Comparison of ENCODE assay signal across 8 mouse cellular contexts in the genomic region with DNA sequence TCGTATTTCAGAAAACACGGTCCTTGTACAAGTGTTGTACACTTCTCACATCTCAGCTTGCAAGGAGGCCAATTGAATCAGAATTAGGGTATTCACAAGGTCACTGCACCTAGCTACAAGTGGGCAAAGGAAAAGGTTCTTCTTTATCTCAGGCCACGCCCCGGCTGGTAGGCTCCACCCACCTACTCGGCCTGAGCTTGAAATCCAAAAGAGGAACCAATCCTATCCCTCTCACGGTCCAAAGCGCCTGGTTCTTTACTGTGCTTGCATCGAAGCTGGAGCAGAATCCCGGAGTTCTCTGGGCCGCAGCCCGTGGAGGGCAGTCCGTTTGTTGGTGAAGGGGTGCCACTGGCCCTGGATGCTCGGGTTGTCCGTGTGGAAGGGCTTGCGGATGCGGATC. TPM values are rescaled to one million over a fixed set of nuclear protein-coding genes. Genes with fewer than 3 reads are reported as not detected.
DNase-seq lines count a peak whose midpoint lies in the region; ATAC-seq and TF ChIP-seq lines count a peak whose summit lies in the region.

Gene Twnk, plus strand, starts transcription at position 220 of the 400 bp plus-strand sequence.

- 12% methylated on average over 16 of the region's 16 CpGs for WGBS in forebrain, embryonic 10.5 days
- WGBS in lung, postnatal 0 days = 11% methylated on average over 16 of the region's 16 CpGs
- WGBS in small intestine, adult 2 months = 7% methylated on average over 16 of the region's 16 CpGs

- no peak for TF ChIP-seq CTCF in C2C12 (IDR thresholded peaks at IDR 0.05; ENCODE audit: control insufficient read depth, insufficient read depth, insufficient read length)
- no peak for TF ChIP-seq CTCF in layer of hippocampus, adult 2 months (conservative IDR thresholded peaks at IDR 0.05)
- no peak for TF ChIP-seq CTCF in lung, postnatal 0 days (IDR thresholded peaks at IDR 0.05)
- TF ChIP-seq CTCF in small intestine, adult 2 months (IDR thresholded peaks at IDR 0.05; ENCODE audit: extremely low read depth, insufficient read length, insufficient replicate concordance, low read depth, low read length) = no peak

- intact Hi-C loops in heart, postnatal 25 days (cut with DNase I) = no loop called here

- H3K79me3 ChIP-seq in C2C12 (ENCODE audit: low read depth) = peaks cover 28% of the 10 kb centered on the region

- H3ac ChIP-seq in C2C12 (ENCODE audit: control insufficient read depth, insufficient read length, low read depth) = peak within 1 kb of the TSS; percentile 82

- no peak for ATAC-seq in lung, postnatal 0 days
- ATAC-seq in frontal cortex, adult (ENCODE audit: low TSS enrichment) = no peak

- peak within 1 kb of the TSS; percentile 82 for H3K9ac ChIP-seq in lung, postnatal 0 days (replicated peaks; ENCODE audit: low read depth)

- peaks cover 52% of the 10 kb centered on the region for H3K79me2 ChIP-seq in C2C12 (ENCODE audit: control insufficient read depth, insufficient read depth)

- H3K4me1 ChIP-seq in forebrain, embryonic 10.5 days = peaks cover 44% of the 10 kb centered on the region
- peaks cover 14% of the 10 kb centered on the region for H3K4me1 ChIP-seq in lung, postnatal 0 days (ENCODE audit: insufficient read depth, low read depth, low read length)
- H3K4me1 ChIP-seq in small intestine, adult 2 months (ENCODE audit: control insufficient read depth, insufficient read depth, insufficient read length, low read length) = peaks cover 21% of the 10 kb centered on the region; the same call in 1 of the 2 replicates

- H3K36me3 ChIP-seq in C2C12 (ENCODE audit: control insufficient read depth, insufficient read depth) = peaks cover 41% of the 10 kb centered on the region
- peaks cover 76% of the 10 kb centered on the region for H3K36me3 ChIP-seq in forebrain, embryonic 10.5 days (replicated peaks)
- H3K36me3 ChIP-seq in lung, postnatal 0 days (ENCODE audit: insufficient read depth, low read length) = no peaks in the 10 kb centered on the region; the same call in 1 of the 2 replicates
- H3K36me3 ChIP-seq in small intestine, adult 2 months (ENCODE audit: control insufficient read depth, insufficient read depth, low read length) = peaks cover 45% of the 10 kb centered on the region

- H3K27ac ChIP-seq in forebrain, embryonic 10.5 days = peak within 1 kb of the TSS; percentile 88
- H3K27ac ChIP-seq in layer of hippocampus, adult 2 months = peak within 1 kb of the TSS; percentile 77
- H3K27ac ChIP-seq in lung, postnatal 0 days (ENCODE audit: low read length) = peak within 1 kb of the TSS; percentile 85
- H3K27ac ChIP-seq in small intestine, adult 2 months (ENCODE audit: insufficient read depth, low read depth, low read length) = peak within 1 kb of the TSS; percentile 87

- no peaks in the 10 kb centered on the region; the same call in 1 of the 2 replicates for H3K9me3 ChIP-seq in forebrain, embryonic 10.5 days
- H3K9me3 ChIP-seq in lung, postnatal 0 days (ENCODE audit: low read length) = no peaks in the 10 kb centered on the region

- TF ChIP-seq POLR2A in small intestine, adult 2 months (IDR thresholded peaks at IDR 0.05; ENCODE audit: low read depth, low read length) = no peak; the same call in 1 of the 2 replicates

- peak within 1 kb of the TSS; percentile 91 for H3K4me3 ChIP-seq in C2C12 (ENCODE audit: insufficient read depth, poor library complexity, severe bottlenecking)
- peak within 1 kb of the TSS; percentile 73 for H3K4me3 ChIP-seq in forebrain, embryonic 10.5 days
- H3K4me3 ChIP-seq in layer of hippocampus, adult 2 months = peak within 1 kb of the TSS; percentile 97
- H3K4me3 ChIP-seq in lung, postnatal 0 days (ENCODE audit: low read depth, low read length) = peak within 1 kb of the TSS; percentile 96
- peak within 1 kb of the TSS; percentile 88 for H3K4me3 ChIP-seq in small intestine, adult 2 months (ENCODE audit: low read depth, low read length)

- no peaks in the 10 kb centered on the region for H3K27me3 ChIP-seq in C2C12 (ENCODE audit: control insufficient read depth, insufficient read depth, insufficient read length)
- H3K27me3 ChIP-seq in forebrain, embryonic 10.5 days (ENCODE audit: poor library complexity, severe bottlenecking) = no peaks in the 10 kb centered on the region
- H3K27me3 ChIP-seq in lung, postnatal 0 days (replicated peaks; ENCODE audit: insufficient read depth, low read length) = no peaks in the 10 kb centered on the region
- no peaks in the 10 kb centered on the region for H3K27me3 ChIP-seq in small intestine, adult 2 months (ENCODE audit: control insufficient read depth, insufficient read depth, low read length)

- H3K4me2 ChIP-seq in lung, postnatal 0 days (replicated peaks; ENCODE audit: low read depth, low read length) = peak within 1 kb of the TSS; percentile 90

- DNase-seq in adrenal gland, adult (ENCODE audit: inconsistent age in 2 of 2, low spot score in 1 of 2) = peak; percentile 71 to 85
- DNase-seq in forebrain, embryonic 10.5 days (ENCODE audit: extremely low spot score, low spot score) = no peak
- no peak for DNase-seq in heart, postnatal 25 days (ENCODE audit: low spot score)
- peak in 1 of 2 experiments; percentile 40 for DNase-seq in layer of hippocampus, adult 2 months (ENCODE audit: low spot score in 2 of 2)
- peak; percentile 69 for DNase-seq in lung, postnatal 0 days (ENCODE audit: low spot score)

- no peak for TF ChIP-seq EP300 in lung, postnatal 0 days (IDR thresholded peaks at IDR 0.05)

TF ChIP-seq in C2C12, 6 proteins besides CTCF, POLR2A, EP300 and RAD21:
- no peak for TF ChIP-seq MYOD1 (IDR thresholded peaks at IDR 0.05; ENCODE audit: control insufficient read depth, insufficient read length, low read depth)
- no peak for TF ChIP-seq MYOG (IDR thresholded peaks at IDR 0.05; ENCODE audit: control insufficient read depth, extremely low read depth, insufficient read length)
TF ChIP-seq in C2C12: peak in this region for 0.

RNA-seq across cellular contexts. Expression of gene Twnk, which starts in this region (rescaled TPM):
- 12.1 TPM for polyA plus RNA-seq in C2C12 (2012; fragmentation: generic; extraction: Trizol)
- polyA plus RNA-seq in forebrain, embryonic 10.5 days (2016; fragmentation: Nextera tagmentation; extraction: Ambion mirVana) = 34.5 and 35.8 TPM in 2 replicates
- total RNA-seq in heart, postnatal 25 days (2021) = 10 to 100 TPM; 27.4 to 28.4 TPM
- 10 to 100 TPM; 14.7 to 15.3 TPM for total RNA-seq in layer of hippocampus, adult 2 months (2021)
- polyA plus RNA-seq in lung, postnatal 0 days (2015; fragmentation: Nextera tagmentation; extraction: Ambion mirVana) = 7.5 and 7.9 TPM in 2 replicates
- 4.1 and 5.9 TPM in 2 replicates for polyA plus RNA-seq in small intestine, adult 2 months (2012; rRNA removed)

Comparison
In these comparisons a context has a peak if more than half of its experiments do, and no peak if none do; other contexts are left out.
1. DNase-seq: peak in adrenal gland, adult (2 of 2) and lung, postnatal 0 days (single experiment); none in forebrain, embryonic 10.5 days (single experiment) and heart, postnatal 25 days (single experiment).
2. Peak in every context shown above with its lines, with median percentiles within 50 percentile points of each other: H3K4me3 ChIP-seq and H3K27ac ChIP-seq.